Mouse (Mus musculus) embryonic facial prominence, embryonic 11.5 days (tissue): ENCODE data around the gene Fyn. TPM values are rescaled to one million over a fixed set of nuclear protein-coding genes. Genes with fewer than 3 reads are reported as not detected.

ENCODE experiments used
- ATAC-seq: fragments of 200-750 bp; cut with Nextera tagmentation; replicated peaks from 2 replicates; pipeline ENCODE4 v1.8.0; 2017; ENCODE audit warnings: low read depth; ENCODE audit not compliant: insufficient number of reproducible peaks, low FRiP score, low TSS enrichment
- DNase-seq: peaks from one replicate; pipeline ENCODE4 v3.0.0-alpha.2; 2015; ENCODE audit warnings: low spot score
- H3K27ac ChIP-seq: fragments of 300-500 bp; sonication (generic); replicated peaks from 2 replicates; pipeline ENCODE4 v1.5.1; 2014; ENCODE audit warnings: mild to moderate bottlenecking, low read depth, low read length, control low read depth
- H3K27me3 ChIP-seq: fragments of 300-500 bp; sonication (generic); 2 replicates; pipeline ENCODE4 v1.6.1; 2014; ENCODE audit warnings: mild to moderate bottlenecking, low read length, moderate library complexity, mixed read lengths; ENCODE audit not compliant: control insufficient read depth, insufficient read depth
- H3K36me3 ChIP-seq: fragments of 300-500 bp; sonication (generic); replicated peaks from 2 replicates; pipeline ENCODE4 v1.6.1; 2014; ENCODE audit warnings: low read depth, mild to moderate bottlenecking, low read length, moderate library complexity, mixed read lengths; ENCODE audit not compliant: control insufficient read depth, insufficient read depth
- H3K4me1 ChIP-seq: fragments of 300-500 bp; sonication (generic); 2 replicates; pipeline ENCODE4 v1.6.1; 2014; ENCODE audit warnings: low read length, mixed read lengths; ENCODE audit not compliant: control insufficient read depth, insufficient read depth
- H3K4me2 ChIP-seq: fragments of 300-500 bp; sonication (generic); 2 replicates; pipeline ENCODE4 v1.6.1; 2014; ENCODE audit warnings: low read depth, mild to moderate bottlenecking, control low read depth, low read length, moderate library complexity
- H3K4me3 ChIP-seq: fragments of 300-500 bp; sonication (generic); 2 replicates; pipeline ENCODE4 v1.5.1; 2014; ENCODE audit warnings: low read depth, low read length, control low read depth
- H3K9ac ChIP-seq: fragments of 300-500 bp; sonication (generic); replicated peaks from 2 replicates; pipeline ENCODE4 v1.6.1; 2014; ENCODE audit warnings: mild to moderate bottlenecking, control low read depth, low read length
- H3K9me3 ChIP-seq: fragments of 300-500 bp; sonication (generic); replicated peaks from 2 replicates; pipeline ENCODE4 v1.6.1; 2016; ENCODE audit warnings: mild to moderate bottlenecking, low read length, inconsistent platforms, mixed read lengths; ENCODE audit not compliant: control insufficient read depth
- WGBS: fragments of 180-500 bp; shearing (Covaris S2); extraction: QIAGEN DNeasy Blood & Tissue Kit; methylation state at CpG from one replicate; pipeline ENCODE4 v1.1.7; 2014; 5-methylcytosine and 5-hydroxymethylcytosine counted together
- polyA plus RNA-seq: library from polyadenylated mRNA; unstranded; fragments of >200 nt; fragmentation: Nextera tagmentation; extraction: Ambion mirVana; gene quantifications from 2 replicates; pipeline ENCODE4 v1.2.1, GENCODE M21; 2014

Fyn gene
- polyA plus RNA-seq, 1 experiment from 2014 or later = 38.9 TPM

DNA sequence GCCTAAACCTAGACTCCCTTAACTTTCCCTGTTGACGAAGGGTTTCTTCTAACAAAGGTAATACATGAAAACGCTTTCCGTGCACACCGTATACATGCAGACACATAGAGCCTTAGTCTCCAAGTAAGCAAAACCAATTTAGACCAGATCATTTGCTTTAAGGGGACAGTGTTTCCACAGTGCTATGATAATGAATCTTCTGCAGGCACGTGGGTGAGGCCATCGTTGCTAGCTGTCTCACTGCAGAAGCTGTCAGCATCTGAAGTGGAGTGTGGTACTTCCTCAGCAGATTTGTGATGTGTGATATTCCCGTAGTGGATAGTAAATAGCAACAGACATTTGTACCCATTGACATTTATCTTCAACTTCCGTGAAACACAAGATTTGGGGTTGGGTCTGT is 16.6 kb downstream of the Fyn start:
- no peak overlapping the region for H3K9ac ChIP-seq
- H3K4me3 ChIP-seq = no peak overlapping the region

GRCm38 (mm10) chr10:39386203-39386602 is 17.5 kb downstream of the Fyn start:
- Histone ChIP-seq H3K9ac (no peak overlapping the region), H3K27ac (no peak overlapping the region), H3K36me3 (no peaks in the 10 kb centered on the region), H3K4me3 (no peak overlapping the region), H3K9me3 (no peaks in the 10 kb centered on the region), H3K27me3 (no peaks in the 10 kb centered on the region), H3K4me2 (no peak overlapping the region), H3K4me1 (no peaks in the 10 kb centered on the region)
- no peak for ATAC-seq
- DNase-seq = no peak
- 63% methylated on average over 15 of the region's 15 CpGs for WGBS

More for the DNA sequence above, 16.6 kb downstream of the Fyn start:
- DNase-seq = no peak
- H3K9me3 ChIP-seq = no peaks in the 10 kb centered on the region
- H3K4me2 ChIP-seq = no peak overlapping the region
- H3K27me3 ChIP-seq = no peaks in the 10 kb centered on the region
- no peaks in the 10 kb centered on the region for H3K36me3 ChIP-seq
- no peak overlapping the region for H3K27ac ChIP-seq
- ATAC-seq = no peak
- H3K4me1 ChIP-seq = no peaks in the 10 kb centered on the region
- 92% methylated on average over 8 of the region's 8 CpGs for WGBS

GRCm38 (mm10) chr10:39387024-39387423 is 18.4 kb downstream of the Fyn start:
- WGBS = 79% methylated on average over 5 of the region's 5 CpGs
- no peaks in the 10 kb centered on the region; the same call in 1 of the 2 replicates for H3K36me3 ChIP-seq
- no peak overlapping the region for H3K9ac ChIP-seq
- H3K27ac ChIP-seq = no peak overlapping the region
- no peak for ATAC-seq
- no peaks in the 10 kb centered on the region for H3K4me1 ChIP-seq
- no peaks in the 10 kb centered on the region for H3K27me3 ChIP-seq
- no peak overlapping the region for H3K4me3 ChIP-seq
- H3K4me2 ChIP-seq = no peak overlapping the region
- DNase-seq = no peak
- H3K9me3 ChIP-seq = no peaks in the 10 kb centered on the region

DNA sequence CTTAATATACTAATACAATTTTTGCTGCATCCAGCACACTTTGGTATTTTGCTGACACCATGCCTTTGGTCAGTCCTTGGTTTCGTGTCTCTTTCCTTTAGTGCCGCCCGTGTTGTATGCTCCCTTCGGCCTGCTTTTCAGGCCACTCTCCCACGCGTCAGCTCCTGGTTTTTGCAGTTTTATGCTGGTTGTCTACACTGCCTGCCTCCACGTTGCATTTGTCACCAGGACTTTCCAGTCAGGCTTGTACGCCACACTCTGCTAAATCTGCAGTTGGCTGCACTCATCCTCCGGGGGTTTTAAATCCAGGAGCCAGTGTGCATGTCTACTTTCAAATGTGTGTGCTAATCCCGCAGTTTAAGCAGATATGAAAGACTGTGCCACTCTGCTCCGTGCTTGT is 18.9 kb downstream of the Fyn start:
- no peak for DNase-seq
- Histone ChIP-seq H3K9me3 (no peaks in the 10 kb centered on the region), H3K27ac (no peak overlapping the region), H3K4me3 (no peak overlapping the region), H3K9ac (no peak overlapping the region), H3K4me1 (no peaks in the 10 kb centered on the region), H3K36me3 (no peaks in the 10 kb centered on the region; the same call in 1 of the 2 replicates), H3K27me3 (no peaks in the 10 kb centered on the region), H3K4me2 (no peak overlapping the region)
- ATAC-seq = no peak
- WGBS = 89% methylated on average over 11 of the region's 11 CpGs

DNA sequence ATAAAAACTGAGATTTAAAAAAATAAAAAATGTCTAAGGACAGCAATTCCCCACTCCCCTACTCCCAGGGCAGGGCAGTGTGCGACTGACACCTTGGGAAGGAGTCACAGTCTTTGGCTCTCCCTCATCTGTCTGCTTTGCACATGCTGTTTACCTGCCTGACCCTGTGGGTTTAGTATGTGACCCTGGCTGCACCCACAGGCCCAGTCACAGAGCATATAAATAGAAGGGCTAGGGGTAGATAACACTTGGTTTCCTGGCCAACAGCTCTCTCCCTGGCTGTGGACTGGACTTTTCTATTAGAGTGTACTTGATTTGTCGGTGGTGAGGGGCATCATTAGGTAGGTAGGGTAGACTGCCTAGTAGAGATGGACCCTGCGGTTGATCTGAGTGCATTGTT is 19.5 kb downstream of the Fyn start:
- no peak for ATAC-seq
- WGBS = 93% methylated on average over 3 of the region's 3 CpGs

DNA sequence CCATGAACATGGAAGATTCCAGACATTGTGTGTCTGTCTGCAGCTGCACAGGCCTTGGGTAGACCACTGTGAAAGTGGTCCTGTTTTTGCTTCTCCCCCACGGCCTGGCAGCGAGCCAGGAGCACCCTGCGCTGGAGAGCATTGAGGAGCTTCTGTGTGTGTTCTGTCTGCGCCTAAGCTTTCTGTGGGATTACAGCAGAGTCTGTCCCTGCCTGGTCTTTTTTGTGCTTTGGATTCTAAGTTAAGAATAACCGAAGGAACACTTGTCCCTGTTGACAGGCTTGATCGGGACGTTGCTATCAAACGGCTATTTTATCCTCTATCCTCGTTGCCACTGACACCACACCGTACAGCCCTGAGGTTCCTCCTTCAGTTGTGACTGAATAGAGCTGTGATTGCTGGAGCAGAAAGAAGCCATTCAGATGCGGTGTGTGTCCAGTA is 20.8 kb downstream of the Fyn start:
- 91% methylated on average over 11 of the region's 11 CpGs for WGBS
- H3K9ac ChIP-seq = no peak overlapping the region
- no peaks in the 10 kb centered on the region for H3K9me3 ChIP-seq
- DNase-seq = no peak
- no peaks in the 10 kb centered on the region; the same call in 1 of the 2 replicates for H3K36me3 ChIP-seq
- H3K4me2 ChIP-seq = no peak overlapping the region
- H3K4me3 ChIP-seq = no peak overlapping the region
- H3K27ac ChIP-seq = no peak overlapping the region
- H3K27me3 ChIP-seq = no peaks in the 10 kb centered on the region
- no peak for ATAC-seq
- no peaks in the 10 kb centered on the region for H3K4me1 ChIP-seq

More for the DNA sequence above, 19.5 kb downstream of the Fyn start:
- no peak overlapping the region for H3K4me3 ChIP-seq
- no peak overlapping the region for H3K4me2 ChIP-seq
- H3K4me1 ChIP-seq = no peaks in the 10 kb centered on the region
- H3K36me3 ChIP-seq = no peaks in the 10 kb centered on the region; the same call in 1 of the 2 replicates
- no peaks in the 10 kb centered on the region for H3K27me3 ChIP-seq
- no peaks in the 10 kb centered on the region for H3K9me3 ChIP-seq
- H3K27ac ChIP-seq = no peak overlapping the region
- no peak for DNase-seq
- no peak overlapping the region for H3K9ac ChIP-seq

DNA sequence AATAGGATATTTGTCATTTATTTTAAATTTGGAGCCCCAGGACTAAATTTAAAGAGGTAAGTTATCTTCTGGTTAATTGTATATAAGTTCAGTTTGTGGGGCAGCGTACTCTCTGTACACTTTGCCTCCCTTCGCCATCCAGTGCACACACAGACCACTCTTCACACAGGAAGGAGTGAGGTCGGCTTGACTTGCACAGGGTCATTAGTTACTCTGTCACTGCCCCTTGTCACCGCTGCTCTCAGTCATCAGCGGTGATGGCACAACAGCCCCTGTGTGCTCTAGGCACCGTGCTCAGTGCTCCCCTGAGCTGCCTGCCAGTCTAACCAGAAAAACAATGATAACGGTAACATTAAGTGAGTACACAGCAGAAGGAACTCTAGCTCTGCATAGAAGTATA is 21.9 kb downstream of the Fyn start:
- no peak for ATAC-seq
- H3K9me3 ChIP-seq = no peaks in the 10 kb centered on the region
- H3K36me3 ChIP-seq = no peaks in the 10 kb centered on the region; the same call in 1 of the 2 replicates
- H3K27me3 ChIP-seq = no peaks in the 10 kb centered on the region
- H3K4me2 ChIP-seq = no peak overlapping the region
- WGBS = 81% methylated on average over 7 of the region's 7 CpGs
- no peak overlapping the region for H3K27ac ChIP-seq
- H3K4me1 ChIP-seq = no peaks in the 10 kb centered on the region
- no peak for DNase-seq
- H3K4me3 ChIP-seq = no peak overlapping the region
- no peak overlapping the region for H3K9ac ChIP-seq

DNA sequence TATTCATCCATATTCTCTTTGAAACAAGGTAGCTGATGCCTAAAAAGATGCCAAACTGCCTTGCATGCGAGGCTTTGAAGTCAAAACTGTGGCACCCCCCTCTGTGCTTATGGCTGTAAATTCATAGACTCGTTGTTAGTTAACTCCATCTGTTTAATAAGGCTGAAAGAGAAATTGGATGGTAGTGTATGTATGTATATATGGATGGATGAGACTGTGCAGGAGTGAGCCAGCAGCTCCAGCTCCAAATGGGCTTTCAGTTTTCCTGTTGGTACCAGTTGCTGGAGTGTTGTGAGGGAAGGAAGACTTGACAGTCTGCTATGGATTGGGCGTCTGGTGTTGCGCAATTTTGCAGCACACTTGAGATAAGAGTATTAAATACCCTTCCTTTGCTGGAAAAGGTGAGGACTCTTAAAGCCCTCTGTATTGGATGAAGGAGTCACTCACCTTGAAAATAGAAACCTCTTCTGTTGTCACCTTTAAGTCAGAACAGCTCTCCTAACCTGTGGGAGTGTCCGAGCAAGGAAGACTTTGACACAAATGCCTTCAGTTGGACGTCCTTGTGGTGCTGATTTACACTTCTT is 24.3 kb downstream of the Fyn start:
- Histone ChIP-seq H3K4me2 (no peak overlapping the region), H3K9ac (no peak overlapping the region), H3K27ac (no peak overlapping the region), H3K36me3 (no peaks in the 10 kb centered on the region; the same call in 1 of the 2 replicates), H3K9me3 (no peaks in the 10 kb centered on the region), H3K27me3 (no peaks in the 10 kb centered on the region), H3K4me3 (no peak overlapping the region), H3K4me1 (no peaks in the 10 kb centered on the region)
- ATAC-seq = no peak
- DNase-seq = no peak
- 89% methylated on average over 6 of the region's 6 CpGs for WGBS
